Mouse (Mus musculus) megakaryocyte, embryonic 14.5 days (primary cell): ENCODE measurements around the gene Slc17a7. TPM values are rescaled to one million over a fixed set of nuclear protein-coding genes. Genes with fewer than 3 reads are reported as not detected.
"Not testable (repeated sequence)": the region's sequence is repeated elsewhere in the genome, so short reads cannot be mapped to it uniquely, and the experiment has no call there.

Experiments used
- H3K27me3 ChIP-seq: replicated peaks from 2 replicates; pipeline ENCODE3; 2012; ENCODE audit warnings: inconsistent platforms
- H3K36me3 ChIP-seq: replicated peaks from 2 replicates; pipeline ENCODE3; 2012; ENCODE audit warnings: low read length, inconsistent platforms, mixed read lengths
- H3K4me1 ChIP-seq: 2 replicates; pipeline ENCODE4 v1.6.1; 2012; ENCODE audit warnings: inconsistent platforms
- H3K4me3 ChIP-seq: replicated peaks from 2 replicates; pipeline ENCODE3; 2012; ENCODE audit warnings: moderate library complexity, mild to moderate bottlenecking, inconsistent platforms
- H3K9me3 ChIP-seq: 2 replicates; pipeline ENCODE4 v1.6.1; 2012; ENCODE audit warnings: inconsistent platforms
- FLI1 ChIP-seq: IDR thresholded peaks from 2 replicates; pipeline ENCODE4 v1.6.1; 2012; ENCODE audit warnings: low read length, inconsistent platforms, mixed read lengths
- GATA1 ChIP-seq: IDR thresholded peaks from 3 replicates; pipeline ENCODE4 v1.6.1; 2012; ENCODE audit warnings: mixed read lengths, low read length, inconsistent platforms, borderline replicate concordance
- polyA plus RNA-seq: library from polyadenylated mRNA; stranded (reverse); fragments of >175 nt; gene quantifications from 2 replicates; pipeline ENCODE4 v1.2.3, GENCODE M21; 2012; ENCODE audit warnings: low replicate concordance; ENCODE audit not compliant: insufficient read depth

The Slc17a7 gene
- polyA plus RNA-seq, 1 experiment: 0.06 TPM

GRCm38 (mm10) chr7:45151303-45151702 lies 12.4 kb upstream of the Slc17a7 start:
- Histone ChIP-seq H3K36me3 (peaks cover 39% of the 10 kb centered on the region), H3K27me3 (peaks cover 4% of the 10 kb centered on the region), H3K4me3 (no peak overlapping the region), H3K4me1 (peaks cover 41% of the 10 kb centered on the region), H3K9me3 (no peaks in the 10 kb centered on the region)
- TF ChIP-seq FLI1 (no peak), GATA1 (no peak)

DNA sequence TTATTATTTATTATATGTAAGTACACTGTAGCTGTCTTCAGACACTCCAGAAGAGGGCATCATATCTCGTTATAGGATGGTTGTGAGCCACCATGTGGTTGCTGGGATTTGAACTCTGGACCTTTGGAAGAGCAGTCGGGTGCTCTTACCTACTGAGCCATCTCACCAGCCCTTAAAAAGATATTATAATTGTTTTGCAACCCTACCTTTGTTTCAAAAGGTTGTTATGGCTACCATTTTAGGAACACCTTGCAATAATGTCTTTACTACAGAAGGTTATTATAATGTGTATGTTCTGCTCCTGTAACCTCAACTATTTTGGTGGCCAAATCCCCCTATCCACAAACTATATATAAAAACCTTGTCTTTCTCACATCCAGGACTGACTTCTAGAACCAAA lies 10.7 kb upstream of the Slc17a7 start:
- H3K9me3 ChIP-seq, H3K27me3 ChIP-seq: not testable (repeated sequence)
- Histone ChIP-seq H3K4me3 (peak overlapping the region; percentile 97), H3K4me1 (peaks cover 41% of the 10 kb centered on the region), H3K36me3 (peaks cover 38% of the 10 kb centered on the region)

DNA sequence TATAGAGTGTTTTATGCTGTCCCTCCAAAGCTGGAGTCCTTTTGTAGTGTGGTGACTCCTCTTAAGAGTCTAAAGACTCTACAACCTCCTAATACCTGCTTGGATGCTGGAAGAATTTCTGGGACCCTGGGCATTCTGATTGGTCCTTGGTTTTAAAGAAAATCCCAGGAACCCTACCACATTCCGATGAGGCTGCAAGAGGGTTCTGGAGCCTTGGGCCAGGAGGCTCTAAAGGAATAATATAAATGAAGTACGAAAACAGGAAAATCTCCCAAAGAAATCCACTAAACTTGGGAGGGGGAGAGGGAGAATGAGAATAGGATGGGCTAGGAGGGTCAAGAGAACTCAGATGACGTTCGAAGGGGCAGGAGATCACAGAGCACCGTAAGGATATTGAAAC lies 10.2 kb upstream of the Slc17a7 start:
- peaks cover 37% of the 10 kb centered on the region for H3K4me1 ChIP-seq
- peak overlapping the region; percentile 97 for H3K4me3 ChIP-seq
- no peaks in the 10 kb centered on the region for H3K27me3 ChIP-seq
- no peaks in the 10 kb centered on the region for H3K9me3 ChIP-seq
- TF ChIP-seq FLI1 (no peak), GATA1 (no peak)
- H3K36me3 ChIP-seq: peaks cover 38% of the 10 kb centered on the region

- H3K4me1 ChIP-seq: peaks cover 31% of the 10 kb centered on the region
- peaks cover 1% of the 10 kb centered on the region for H3K27me3 ChIP-seq
- no peaks in the 10 kb centered on the region for H3K9me3 ChIP-seq
- H3K36me3 ChIP-seq: peaks cover 38% of the 10 kb centered on the region
- TF ChIP-seq FLI1 (no peak), GATA1 (no peak)
- peak within 1 kb of the TSS; percentile 97 for H3K4me3 ChIP-seq
These were observed 9.4 kb upstream of the Slc17a7 start, which contains the start of the genes Pih1d1 and Aldh16a1 for GRCm38 (mm10) chr7:45154096-45154992. Pih1d1 (plus strand) TSS chr7:45154303. Aldh16a1 (minus strand) TSS chr7:45154584.

- H3K9me3 ChIP-seq: no peaks in the 10 kb centered on the region
- H3K36me3 ChIP-seq: peaks cover 44% of the 10 kb centered on the region
- peaks cover 30% of the 10 kb centered on the region for H3K4me1 ChIP-seq
- H3K27me3 ChIP-seq: peaks cover 1% of the 10 kb centered on the region
- TF ChIP-seq GATA1 (no peak), FLI1 (no peak)
- peak overlapping the region; percentile 97 for H3K4me3 ChIP-seq
These were observed 8.7 kb upstream of the Slc17a7 start for GRCm38 (mm10) chr7:45154993-45155514.

DNA sequence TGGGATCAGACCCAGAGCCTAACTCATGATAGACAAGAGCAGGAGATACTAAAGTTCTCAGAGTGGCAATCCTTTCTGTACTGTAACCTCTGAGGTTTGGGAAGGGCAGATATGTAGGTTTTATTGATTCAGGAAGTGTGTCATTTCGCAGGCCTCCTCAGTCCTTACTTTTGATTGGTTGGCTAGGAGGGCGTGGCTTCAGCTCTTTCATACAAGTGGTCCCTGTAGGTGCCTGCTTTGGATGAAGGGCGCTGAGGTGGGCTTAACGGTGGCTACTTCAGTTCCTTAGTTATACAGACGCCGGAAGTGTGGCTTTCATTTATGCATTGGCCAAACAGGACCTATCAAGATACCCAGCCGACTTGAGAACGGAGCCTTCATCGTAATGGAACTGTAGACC lies 8.2 kb upstream of the Slc17a7 start:
- peaks cover 25% of the 10 kb centered on the region for H3K4me1 ChIP-seq
- peaks cover 1% of the 10 kb centered on the region for H3K27me3 ChIP-seq
- H3K9me3 ChIP-seq: no peaks in the 10 kb centered on the region
- no peak for TF ChIP-seq FLI1
- no peak for TF ChIP-seq GATA1
- no peak overlapping the region for H3K4me3 ChIP-seq
- H3K36me3 ChIP-seq: peaks cover 47% of the 10 kb centered on the region

- Histone ChIP-seq H3K9me3 (no peaks in the 10 kb centered on the region), H3K36me3 (peaks cover 50% of the 10 kb centered on the region), H3K4me3 (no peak overlapping the region), H3K4me1 (peaks cover 19% of the 10 kb centered on the region), H3K27me3 (peaks cover 1% of the 10 kb centered on the region)
- no peak for TF ChIP-seq FLI1
- no peak for TF ChIP-seq GATA1
These were observed 7.5 kb upstream of the Slc17a7 start for GRCm38 (mm10) chr7:45156206-45156605.

DNA sequence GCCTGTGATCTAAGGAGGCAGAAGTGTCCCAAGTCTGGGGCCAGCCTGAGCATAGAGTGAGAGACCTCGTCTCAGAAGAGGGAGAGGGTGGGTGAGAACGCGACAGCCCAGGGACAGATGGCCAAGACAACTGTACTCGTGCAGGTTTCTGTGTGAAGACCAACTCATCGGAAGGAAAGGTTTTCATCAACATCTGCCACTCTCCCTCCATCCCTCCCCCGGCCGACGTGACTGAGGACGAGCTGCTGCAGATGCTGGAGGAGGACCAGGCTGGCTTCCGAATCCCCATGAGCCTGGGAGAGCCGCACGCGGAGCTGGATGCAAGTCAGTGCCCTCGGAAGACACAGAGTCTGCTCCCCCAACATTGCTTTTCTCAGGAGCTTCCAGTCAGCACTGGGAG lies 6.3 kb upstream of the Slc17a7 start:
- peaks cover 50% of the 10 kb centered on the region for H3K36me3 ChIP-seq
- TF ChIP-seq FLI1 (no peak), GATA1 (no peak)
- peaks cover 3% of the 10 kb centered on the region for H3K27me3 ChIP-seq
- H3K4me1 ChIP-seq: peaks cover 28% of the 10 kb centered on the region
- peak overlapping the region; percentile 56 for H3K4me3 ChIP-seq
- no peaks in the 10 kb centered on the region for H3K9me3 ChIP-seq

GRCm38 (mm10) chr7:45158991-45159390 lies 4.8 kb upstream of the Slc17a7 start:
- TF ChIP-seq GATA1 (no peak), FLI1 (no peak)

GRCm38 (mm10) chr7:45160316-45160800 lies 3.4 kb upstream of the Slc17a7 start:
- peaks cover 36% of the 10 kb centered on the region for H3K4me1 ChIP-seq
- TF ChIP-seq FLI1 (no peak), GATA1 (no peak)
- H3K9me3 ChIP-seq: no peaks in the 10 kb centered on the region
- no peak overlapping the region for H3K4me3 ChIP-seq
- peaks cover 50% of the 10 kb centered on the region for H3K36me3 ChIP-seq
- H3K27me3 ChIP-seq: peaks cover 31% of the 10 kb centered on the region

More at GRCm38 (mm10) chr7:45158991-45159390, 4.8 kb upstream of the Slc17a7 start:
- H3K9me3 ChIP-seq: no peaks in the 10 kb centered on the region
- no peak overlapping the region for H3K4me3 ChIP-seq
- peaks cover 18% of the 10 kb centered on the region for H3K27me3 ChIP-seq
- peaks cover 34% of the 10 kb centered on the region for H3K4me1 ChIP-seq
- peaks cover 50% of the 10 kb centered on the region for H3K36me3 ChIP-seq
